Mouse (Mus musculus) liver, postnatal 0 days (tissue): Measurements from ENCODE around the gene Cacnb3.

Experiments
- CTCF ChIP-seq: sonication (generic); IDR thresholded peaks from 2 replicates; pipeline ENCODE4 v1.5.1; 2016; ENCODE audit warnings: antibody characterized with exemption, low read depth
- EP300 ChIP-seq: IDR thresholded peaks from 2 replicates; pipeline ENCODE4 v1.6.1; 2016; ENCODE audit warnings: antibody characterized with exemption, low read depth, mild to moderate bottlenecking

- no peak for TF ChIP-seq CTCF
- no peak; the same call in 1 of the 2 replicates for TF ChIP-seq EP300
These were observed 23.1 kb upstream of the Cacnb3 start for GRCm38 (mm10) chr15:98607557-98607956.
